Mouse (Mus musculus): ENCODE results near the gene Klf16. TPM values are rescaled to one million over a fixed set of nuclear protein-coding genes. Genes with fewer than 3 reads are reported as not detected.
"Not testable (repeated sequence)": the region's sequence is repeated elsewhere in the genome, so short reads cannot be mapped to it uniquely, and the experiment has no call there.

The Klf16 gene
- total RNA-seq, 1 experiment from 2014 or later: 10.6 TPM

DNA sequence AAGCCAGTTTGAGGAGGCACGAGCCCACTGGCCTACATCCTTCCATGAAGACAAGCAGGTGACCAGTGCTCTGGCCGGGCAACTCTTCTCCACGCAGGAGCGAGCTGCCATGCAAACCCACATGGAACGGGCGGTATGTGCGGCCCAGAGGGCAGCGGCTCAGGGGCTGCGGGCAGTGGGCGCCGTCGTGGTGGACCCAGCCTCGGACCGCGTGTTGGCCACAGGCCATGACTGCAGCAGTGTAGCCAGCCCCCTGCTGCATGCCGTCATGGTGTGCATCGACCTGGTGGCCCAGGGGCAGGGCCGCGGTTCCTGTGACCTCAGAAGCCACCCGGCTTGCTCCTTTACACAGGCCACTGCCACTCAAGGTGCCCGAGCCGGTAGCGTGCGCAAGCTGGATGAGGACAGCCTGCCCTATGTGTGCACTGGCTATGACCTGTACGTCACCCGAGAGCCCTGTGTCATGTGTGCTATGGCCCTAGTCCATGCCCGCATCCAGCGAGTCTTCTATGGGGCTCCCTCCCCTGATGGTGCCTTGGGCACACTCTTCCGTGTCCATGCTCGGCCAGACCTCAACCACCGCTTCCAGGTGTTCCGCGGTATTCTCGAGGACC is 29.7 kb upstream of the Klf16 start:
- ATAC-seq (replicated peaks; ENCODE audit: low read depth, poor library complexity, severe bottlenecking): no peak

GRCm38 (mm10) chr10:80606306-80606705 is 29.2 kb upstream of the Klf16 start:
- ATAC-seq (replicated peaks; ENCODE audit: low read depth, poor library complexity, severe bottlenecking): no peak

DNA sequence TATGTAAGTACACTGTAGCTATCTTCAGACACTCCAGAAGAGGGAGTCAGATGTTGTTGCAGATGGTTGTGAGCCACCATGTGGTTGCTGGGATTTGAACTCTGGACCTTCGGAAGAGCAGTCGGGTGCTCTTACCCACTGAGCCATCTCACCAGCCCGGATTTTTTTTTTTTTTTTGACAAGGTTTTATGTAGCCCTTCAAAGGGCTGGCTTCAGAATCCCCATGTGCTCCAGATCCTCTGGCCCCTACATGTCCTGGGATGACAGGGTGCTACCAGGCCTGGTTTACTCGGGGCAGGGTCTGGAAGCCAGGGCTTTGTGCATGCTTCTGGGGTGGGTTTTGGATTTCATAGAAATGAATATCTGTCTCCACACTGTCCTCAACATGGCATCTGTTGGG is 28.6 kb upstream of the Klf16 start, which contains the start of gene Gm49322:
TSS of gene Gm49322 (plus strand) at position 301 of the 400 bp plus-strand sequence.
- not testable (repeated sequence) for ATAC-seq (replicated peaks; ENCODE audit: low read depth, poor library complexity, severe bottlenecking)

DNA sequence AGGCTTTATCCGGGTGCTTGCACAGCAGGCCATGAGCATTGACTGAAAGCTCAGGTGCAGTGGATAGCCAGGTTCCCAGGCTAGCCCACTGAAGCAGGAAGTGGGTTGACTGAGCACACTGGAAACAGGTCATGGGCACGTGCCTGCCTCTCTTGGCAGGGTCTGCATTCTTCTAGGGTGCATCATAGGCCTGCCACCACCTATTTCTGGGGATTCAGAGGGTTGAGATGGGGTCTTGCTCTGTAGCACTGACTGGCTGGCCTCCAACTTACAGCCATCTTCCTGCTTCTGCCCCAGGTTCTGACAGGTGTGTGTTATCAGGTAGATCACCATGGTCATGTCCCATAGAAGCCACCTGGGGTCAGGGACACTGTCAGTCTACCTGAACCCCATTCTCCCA is 27.9 kb upstream of the Klf16 start:
- ATAC-seq (replicated peaks; ENCODE audit: low read depth, poor library complexity, severe bottlenecking): no peak

DNA sequence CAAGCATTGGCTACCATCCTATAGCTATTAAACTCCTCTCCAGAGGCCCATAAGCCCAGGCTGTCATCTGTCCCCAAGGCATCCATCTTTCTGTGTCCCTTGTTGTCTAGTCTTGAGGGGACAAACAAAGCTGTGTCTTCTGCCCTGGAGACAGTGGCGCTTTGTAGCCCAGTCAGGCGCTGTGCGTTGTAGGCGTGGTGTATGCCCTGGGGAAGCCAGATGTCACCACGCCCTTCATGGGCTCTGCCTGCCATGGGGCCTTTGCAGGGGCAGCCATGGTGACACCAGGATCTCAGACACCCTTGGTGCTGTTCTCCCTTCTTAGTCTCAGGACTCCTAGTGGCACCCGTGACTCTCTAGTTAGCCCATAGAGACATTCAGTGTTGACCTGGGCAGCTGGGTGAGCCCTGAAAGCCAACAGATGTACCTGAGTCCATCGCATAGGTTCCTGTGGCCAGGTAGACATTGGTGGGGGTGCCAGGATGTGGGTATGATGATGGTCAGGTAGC is 26.9 kb upstream of the Klf16 start:
- ATAC-seq (replicated peaks; ENCODE audit: low read depth, poor library complexity, severe bottlenecking): no peak

GRCm38 (mm10) chr10:80603364-80603763 is 26.2 kb upstream of the Klf16 start:
- no peak for ATAC-seq (replicated peaks; ENCODE audit: low read depth, poor library complexity, severe bottlenecking)

DNA sequence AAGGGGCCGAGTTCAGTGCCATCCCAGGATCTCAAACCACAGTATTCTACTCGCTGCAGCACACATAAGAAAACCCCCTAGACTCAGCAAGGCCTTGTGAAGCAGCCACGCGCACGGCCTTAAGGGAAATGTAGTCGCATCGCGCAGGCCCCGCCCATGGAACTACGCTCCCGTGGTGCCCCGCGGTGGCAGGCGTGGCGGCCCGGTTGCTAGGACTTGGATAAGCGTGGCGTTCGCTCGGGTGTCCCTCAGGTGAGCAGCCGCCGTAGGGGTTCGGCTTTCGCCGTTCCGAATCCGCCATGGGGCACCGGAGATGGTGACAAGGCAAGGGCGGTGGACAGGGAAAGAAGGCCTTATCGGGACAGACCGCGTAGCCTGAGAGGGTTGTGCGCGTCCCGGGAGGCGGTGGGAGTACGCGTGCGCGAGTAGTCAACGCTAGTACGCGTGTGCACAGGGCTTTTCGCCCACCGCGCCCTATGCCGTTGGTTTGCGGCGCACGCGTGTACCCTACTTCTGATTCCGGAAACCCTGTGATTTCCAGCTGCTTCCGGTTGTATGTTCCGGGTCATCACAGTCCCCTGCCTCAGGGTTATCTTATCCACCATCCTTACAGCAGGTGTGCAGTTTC is 25.7 kb upstream of the Klf16 start, which contains the start of the genes Scamp4 and Adat3:
TSS of gene Scamp4 (plus strand) at position 175 of the 628 bp plus-strand sequence.
TSS of gene Adat3 (plus strand) at position 183 of the 628 bp plus-strand sequence.
- peak; percentile 94 for ATAC-seq (replicated peaks; ENCODE audit: low read depth, poor library complexity, severe bottlenecking)

- no peak for ATAC-seq (replicated peaks; ENCODE audit: low read depth, poor library complexity, severe bottlenecking)
These were observed 19.2 kb upstream of the Klf16 start for GRCm38 (mm10) chr10:80596318-80596717.

- peak; percentile 95 for ATAC-seq (replicated peaks; ENCODE audit: low read depth, poor library complexity, severe bottlenecking)
These were observed 13.0 kb upstream of the Klf16 start, which contains the start of gene Abhd17a for GRCm38 (mm10) chr10:80589879-80590854. Abhd17a (minus strand) TSS chr10:80590341.

DNA sequence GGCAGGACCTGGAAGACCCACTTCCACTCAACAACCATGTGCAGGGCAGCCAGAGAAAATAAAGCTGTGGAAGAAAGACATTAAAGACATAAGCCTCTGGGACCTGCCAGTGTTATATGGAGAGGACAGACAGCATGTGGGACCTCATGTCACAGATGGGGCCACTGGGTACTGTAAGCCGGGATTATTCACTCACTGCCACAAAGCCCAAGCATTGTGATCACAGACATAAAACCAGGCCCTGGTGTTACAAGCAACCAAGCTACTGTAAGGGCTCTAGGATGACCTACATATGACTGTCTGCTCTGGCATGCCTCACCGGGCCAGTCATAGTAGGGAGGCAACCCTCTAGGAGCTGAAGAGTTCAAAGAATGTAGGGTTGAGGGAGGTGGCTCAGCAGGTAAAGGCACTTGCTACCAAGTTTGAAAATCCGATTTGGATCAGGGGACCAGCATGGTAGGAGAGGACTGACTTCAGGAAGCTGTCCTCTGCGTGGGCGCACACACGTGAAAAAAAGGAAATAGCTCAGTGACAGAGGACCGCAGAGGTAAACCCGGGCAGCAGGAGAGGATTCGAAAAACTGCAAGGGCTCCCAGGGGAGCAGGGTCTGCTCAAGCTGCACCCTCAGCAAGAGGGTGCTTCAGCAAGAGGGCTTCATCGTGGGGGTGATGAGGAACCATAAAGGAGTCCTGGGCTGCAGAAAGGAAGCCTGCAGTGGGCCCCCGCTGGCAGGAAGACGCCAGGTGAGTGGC is 12.2 kb upstream of the Klf16 start:
- no peak for ATAC-seq (replicated peaks; ENCODE audit: low read depth, poor library complexity, severe bottlenecking)

DNA sequence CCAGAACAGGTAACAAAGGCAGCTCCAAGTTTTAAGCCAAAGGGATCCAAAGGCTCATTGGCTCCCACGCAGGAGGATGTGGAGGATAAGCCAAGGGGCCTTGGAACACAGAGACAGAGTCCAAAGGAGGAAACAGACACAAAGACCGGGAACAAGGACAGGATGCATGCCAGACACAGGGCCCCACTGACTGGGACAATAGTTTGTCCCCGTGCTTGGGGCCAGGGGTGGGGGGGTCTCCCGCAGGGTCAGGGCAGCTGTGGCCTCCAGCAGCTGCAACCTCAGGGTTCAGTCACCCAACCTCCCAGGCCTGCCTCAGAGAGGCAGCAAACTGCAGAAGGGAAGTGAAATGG is 10.2 kb upstream of the Klf16 start:
- ATAC-seq (replicated peaks; ENCODE audit: low read depth, poor library complexity, severe bottlenecking): no peak

DNA sequence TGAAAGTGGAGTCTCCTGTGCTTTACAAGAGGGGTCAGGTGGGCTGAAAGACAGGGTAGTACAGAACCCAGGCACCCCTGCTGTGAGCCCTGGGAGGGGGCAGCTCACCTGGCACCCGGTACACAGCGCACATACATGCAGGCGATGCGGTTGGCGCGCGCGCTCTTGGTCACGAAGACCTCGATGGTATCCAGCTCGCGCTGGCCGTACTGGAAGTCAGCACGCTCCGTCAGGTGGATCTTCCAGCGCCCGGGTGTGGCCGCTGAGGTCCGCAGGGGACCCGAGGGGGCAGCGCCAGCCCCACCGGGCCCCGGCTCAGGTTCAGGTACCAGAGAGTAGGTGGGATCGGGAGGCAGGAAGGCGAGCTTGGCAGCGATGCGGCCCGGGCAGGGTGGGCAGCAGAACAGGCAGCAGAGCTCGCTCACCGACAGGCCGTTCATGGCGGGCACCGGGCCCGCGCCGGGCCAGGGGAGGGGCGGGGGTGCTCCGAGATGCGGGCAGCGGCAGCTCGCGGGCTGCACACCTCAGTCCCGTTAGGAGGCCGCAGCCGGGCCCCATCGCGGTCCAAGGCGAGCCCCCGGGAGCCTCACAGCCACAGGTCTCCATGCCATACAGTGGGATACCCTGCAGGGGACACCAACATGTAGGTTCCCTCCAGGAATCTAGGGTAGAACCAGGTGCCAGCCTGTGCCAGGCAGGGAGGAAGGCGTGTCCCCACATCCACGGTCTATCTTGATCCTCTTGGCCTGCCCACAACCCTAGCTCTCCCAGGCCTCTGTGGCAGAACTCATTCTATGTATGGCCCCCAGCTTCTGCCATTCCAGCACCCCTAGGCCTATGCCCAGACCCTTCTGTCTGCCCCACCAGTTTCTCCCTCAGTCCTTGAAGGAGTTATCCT is 9.5 kb upstream of the Klf16 start:
- no peak for ATAC-seq (replicated peaks; ENCODE audit: low read depth, poor library complexity, severe bottlenecking)

DNA sequence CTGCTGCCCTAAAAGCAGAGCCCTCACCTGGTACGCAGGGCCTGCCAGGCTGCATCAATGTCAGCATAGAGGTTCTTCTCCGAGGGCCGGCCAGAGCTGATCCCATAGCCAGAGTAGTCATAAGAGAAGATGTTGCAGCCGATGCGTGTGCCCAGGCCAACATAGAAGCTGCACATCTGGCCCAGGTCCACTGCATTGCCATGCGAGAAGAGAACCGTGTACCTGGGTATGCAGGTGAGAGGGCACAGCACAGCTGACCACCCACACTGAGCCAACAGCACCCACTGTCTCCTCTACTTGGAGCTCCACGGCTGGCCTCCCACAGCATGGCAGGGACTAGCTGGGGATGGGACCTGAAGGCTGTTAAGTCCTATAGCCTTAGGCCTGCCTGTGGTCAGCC is 8.5 kb upstream of the Klf16 start:
- ATAC-seq (replicated peaks; ENCODE audit: low read depth, poor library complexity, severe bottlenecking): no peak

DNA sequence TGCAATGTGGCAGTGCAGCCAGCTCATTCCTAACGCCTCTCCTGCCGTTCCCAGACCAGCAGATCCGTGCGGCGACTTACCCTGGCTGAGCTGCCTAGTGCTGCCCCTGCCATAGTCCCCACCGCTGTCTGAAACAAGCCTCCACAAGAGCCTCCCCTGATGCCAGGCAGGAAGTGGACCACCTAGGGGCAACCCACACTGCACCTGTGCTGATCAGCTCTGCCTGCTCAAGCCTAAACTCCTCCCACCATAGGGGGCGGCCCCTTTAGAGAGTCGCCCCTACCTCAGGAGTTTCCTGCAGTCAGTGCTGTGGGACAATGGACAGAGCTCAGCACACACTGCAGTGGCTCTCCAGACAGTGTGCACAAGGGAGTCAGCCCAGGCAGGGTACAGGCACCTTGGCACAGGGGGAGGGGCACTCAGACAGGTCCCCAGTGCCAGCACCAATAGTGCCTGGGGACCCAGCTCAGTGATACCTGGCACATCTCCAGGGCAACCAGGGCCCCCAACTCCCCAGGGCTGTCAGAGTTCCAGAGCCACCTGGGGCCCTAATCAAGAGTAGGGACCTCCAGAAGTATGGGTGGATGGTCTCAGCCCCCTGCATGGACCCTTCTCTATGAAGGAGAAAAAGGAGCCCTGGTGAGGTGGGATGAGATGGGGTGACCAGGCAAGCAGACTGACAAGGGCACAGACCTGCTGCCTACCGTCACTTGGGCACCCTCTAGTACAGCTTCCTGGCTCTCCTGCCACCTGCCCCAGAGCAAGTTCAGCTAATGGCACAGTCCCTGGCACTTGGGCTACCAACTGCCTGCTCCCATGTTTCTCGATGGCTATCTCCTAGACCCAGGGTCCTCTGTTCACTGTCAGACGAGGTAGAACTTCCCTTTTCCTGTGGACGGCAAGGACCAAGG is 7.8 kb upstream of the Klf16 start:
- no peak for ATAC-seq (replicated peaks; ENCODE audit: low read depth, poor library complexity, severe bottlenecking)

GRCm38 (mm10) chr10:80584045-80584488 is 6.9 kb upstream of the Klf16 start:
- no peak for ATAC-seq (replicated peaks; ENCODE audit: low read depth, poor library complexity, severe bottlenecking)

GRCm38 (mm10) chr10:80583047-80583446 is 5.9 kb upstream of the Klf16 start:
- no peak for ATAC-seq (replicated peaks; ENCODE audit: low read depth, poor library complexity, severe bottlenecking)

DNA sequence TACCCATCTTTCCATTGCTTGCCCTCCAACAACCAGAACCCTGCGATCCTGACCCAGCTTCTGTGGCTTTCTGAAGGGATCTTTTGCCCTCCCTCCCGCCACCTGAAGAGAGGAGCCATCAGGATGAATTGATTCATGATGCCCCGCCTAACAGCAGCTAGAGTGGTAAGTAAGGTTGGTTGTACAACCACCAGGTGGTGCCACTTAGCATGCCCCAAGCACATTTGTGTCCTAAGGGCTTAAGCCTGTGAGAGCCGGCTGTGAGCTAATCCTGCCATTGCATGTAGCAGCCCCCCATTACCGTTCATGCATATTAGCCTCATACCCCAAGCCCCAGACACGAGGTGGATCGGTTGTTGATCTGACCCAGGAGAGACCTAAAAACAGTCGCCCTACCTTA is 1.8 kb upstream of the Klf16 start:
- peak; percentile 50 for ATAC-seq (replicated peaks; ENCODE audit: low read depth, poor library complexity, severe bottlenecking)

All from common myeloid progenitor, adult 5-6 weeks (primary cell).